In genomic region chr13:74034756-74035155, GRCm38 (mm10) we compare ENCODE assay signal across 25 mouse cellular contexts. TPM values are rescaled to one million over a fixed set of nuclear protein-coding genes. Genes with fewer than 3 reads are reported as not detected.
DNase-seq lines count a peak whose midpoint lies in the region; ATAC-seq and TF ChIP-seq lines count a peak whose summit lies in the region.
"Had no signal": no experiment of that assay in that cellular context is flagged by ENCODE, and none has a peak within 500 bp of the region (broad histone marks: within the 10 kb centered on the region; RNA-seq: fewer than 3 reads in every experiment).

No protein-coding gene starts in this region.

- no peak for TF ChIP-seq EP300 in stomach, postnatal 0 days (optimal IDR thresholded peaks at IDR 0.05)

- H3K9ac ChIP-seq in hindbrain, embryonic 14.5 days, result no peak overlapping the region
- H3K9ac ChIP-seq in hindbrain, embryonic 16.5 days (ENCODE audit: low read depth, low read length), result no peak overlapping the region
- no peak overlapping the region for H3K9ac ChIP-seq in stomach, postnatal 0 days (ENCODE audit: low read length)
- no peak overlapping the region for H3K9ac ChIP-seq in kidney, embryonic 15.5 days
- H3K9ac ChIP-seq: intestine, embryonic 15.5 days; limb, embryonic 13.5 days; lung, embryonic 15.5 days; neural tube, embryonic 13.5 days had no signal

- no peaks in the 10 kb centered on the region for H3K9me3 ChIP-seq in hindbrain, embryonic 14.5 days (ENCODE audit: control insufficient read depth, low read length)
- H3K9me3 ChIP-seq in hindbrain, embryonic 16.5 days (ENCODE audit: control insufficient read depth, low read length), result no peaks in the 10 kb centered on the region
- H3K9me3 ChIP-seq in stomach, postnatal 0 days (ENCODE audit: control insufficient read depth, low read length), result no peaks in the 10 kb centered on the region
- H3K9me3 ChIP-seq in kidney, embryonic 15.5 days (replicated peaks), result no peaks in the 10 kb centered on the region
- H3K9me3 ChIP-seq: hindbrain, embryonic 10.5 days; intestine, embryonic 15.5 days; limb, embryonic 13.5 days; lung, embryonic 15.5 days; neural tube, embryonic 13.5 days had no signal

- no peak for TF ChIP-seq POLR2A in brain, embryonic 14.5 days (IDR thresholded peaks at IDR 0.05; ENCODE audit: borderline replicate concordance, extremely low read depth, insufficient read depth, insufficient read length, poor library complexity, severe bottlenecking)

- no peaks in the 10 kb centered on the region for H3K27me3 ChIP-seq in hindbrain, embryonic 14.5 days (ENCODE audit: control insufficient read depth, insufficient read depth, low read length)
- H3K27me3 ChIP-seq in hindbrain, embryonic 16.5 days (replicated peaks; ENCODE audit: control insufficient read depth, insufficient read depth, low read length), result no peaks in the 10 kb centered on the region
- H3K27me3 ChIP-seq in stomach, postnatal 0 days (ENCODE audit: control insufficient read depth, insufficient read depth, low read length), result no peaks in the 10 kb centered on the region
- no peaks in the 10 kb centered on the region for H3K27me3 ChIP-seq in kidney, embryonic 15.5 days
- H3K27me3 ChIP-seq: intestine, embryonic 15.5 days; limb, embryonic 13.5 days; lung, embryonic 15.5 days; neural tube, embryonic 13.5 days had no signal

- no peak overlapping the region for H3K27ac ChIP-seq in hindbrain, embryonic 14.5 days
- H3K27ac ChIP-seq in hindbrain, embryonic 16.5 days (ENCODE audit: low read depth, low read length), result no peak overlapping the region
- peak overlapping the region; percentile 63; the same call in 1 of the 2 replicates for H3K27ac ChIP-seq in layer of hippocampus, adult 2 months
- no peak overlapping the region for H3K27ac ChIP-seq in stomach, postnatal 0 days (replicated peaks)
- no peak overlapping the region for H3K27ac ChIP-seq in kidney, embryonic 15.5 days
- H3K27ac ChIP-seq: hindbrain, embryonic 10.5 days; hindbrain, postnatal 0 days; intestine, embryonic 15.5 days; limb, embryonic 13.5 days; lung, embryonic 15.5 days; neural tube, embryonic 13.5 days had no signal

- H3K4me2 ChIP-seq in hindbrain, embryonic 14.5 days (replicated peaks), result no peak overlapping the region
- no peak overlapping the region for H3K4me2 ChIP-seq in hindbrain, embryonic 16.5 days (ENCODE audit: low read length)
- no peak overlapping the region for H3K4me2 ChIP-seq in stomach, postnatal 0 days (replicated peaks; ENCODE audit: low read depth)
- no peak overlapping the region for H3K4me2 ChIP-seq in kidney, embryonic 15.5 days
- H3K4me2 ChIP-seq: intestine, embryonic 15.5 days; limb, embryonic 13.5 days; liver, embryonic 11.5 days; lung, embryonic 15.5 days; midbrain, embryonic 11.5 days; neural tube, embryonic 13.5 days had no signal

- TF ChIP-seq CTCF in brain, embryonic 14.5 days (IDR thresholded peaks at IDR 0.05; ENCODE audit: borderline replicate concordance, extremely low read depth, insufficient read depth, insufficient read length), result no peak
- TF ChIP-seq CTCF in layer of hippocampus, adult 2 months (conservative IDR thresholded peaks at IDR 0.05), result no peak
- no peak for TF ChIP-seq CTCF in stomach, postnatal 0 days (IDR thresholded peaks at IDR 0.05; ENCODE audit: low read depth)

- peaks cover 43% of the 10 kb centered on the region for H3K36me3 ChIP-seq in hindbrain, embryonic 14.5 days (replicated peaks; ENCODE audit: control insufficient read depth, insufficient read depth)
- peaks cover 12% of the 10 kb centered on the region for H3K36me3 ChIP-seq in hindbrain, embryonic 16.5 days (ENCODE audit: control insufficient read depth, insufficient read depth, low read length)
- H3K36me3 ChIP-seq in stomach, postnatal 0 days (ENCODE audit: control insufficient read depth, insufficient read depth, low read length), result peaks cover 5% of the 10 kb centered on the region; the same call in 1 of the 2 replicates
- H3K36me3 ChIP-seq in kidney, embryonic 15.5 days, result peaks cover 26% of the 10 kb centered on the region
- H3K36me3 ChIP-seq: intestine, embryonic 15.5 days had no signal

- peak; percentile 40; the same call in 1 of the 2 replicates for ATAC-seq in hindbrain, embryonic 14.5 days (ENCODE audit: low FRiP score)
- ATAC-seq in hindbrain, embryonic 16.5 days, result no peak
- ATAC-seq in stomach, postnatal 0 days (ENCODE audit: low FRiP score, low TSS enrichment), result 0 out of 2 replicates have a peak, but pooled peaks have one; percentile 21
- ATAC-seq in kidney, embryonic 15.5 days (replicated peaks; ENCODE audit: low FRiP score), result no peak
- no peak for ATAC-seq in erythroid progenitor cell, adult 5-6 weeks (replicated peaks; ENCODE audit: low FRiP score, poor library complexity, severe bottlenecking)
- ATAC-seq: CD4-positive, CD25-positive, alpha-beta regulatory T cell, adult 4 months; hindbrain, postnatal 0 days; intestine, embryonic 15.5 days had no signal

- WGBS in hindbrain, embryonic 14.5 days, result 83% methylated on average over 2 of the region's 2 CpGs
- 69% methylated on average over 2 of the region's 2 CpGs for WGBS in hindbrain, embryonic 16.5 days
- WGBS in stomach, postnatal 0 days, result 53% methylated on average over 2 of the region's 2 CpGs
- WGBS in kidney, embryonic 15.5 days, result 82% methylated on average over 2 of the region's 2 CpGs

- DNase-seq in hindbrain, embryonic 14.5 days (ENCODE audit: low spot score), result no peak
- DNase-seq in brain, embryonic 14.5 days (ENCODE audit: low read depth), result peak; percentile 62
- DNase-seq in layer of hippocampus, adult 2 months (ENCODE audit: low spot score in 2 of 2), result peak; percentile 54 to 77
- no peak for DNase-seq in stomach, postnatal 0 days (ENCODE audit: low spot score)
- DNase-seq: adrenal gland, postnatal 25 days; cerebellum, adult 2 months; cerebellum, postnatal 36 days; gastrocnemius, postnatal 10 days; heart, postnatal 14 days; kidney, adult 8-10 months; kidney, postnatal 10 days; lung, postnatal 36 days; thymus, postnatal 4 days had no signal

- H3K4me3 ChIP-seq in hindbrain, embryonic 14.5 days (replicated peaks; ENCODE audit: low read length), result no peak overlapping the region
- no peak overlapping the region for H3K4me3 ChIP-seq in hindbrain, embryonic 16.5 days (ENCODE audit: low read length)
- H3K4me3 ChIP-seq in layer of hippocampus, adult 2 months, result no peak overlapping the region
- no peak overlapping the region for H3K4me3 ChIP-seq in stomach, postnatal 0 days (ENCODE audit: low read depth, low read length)
- no peak overlapping the region for H3K4me3 ChIP-seq in kidney, embryonic 15.5 days (replicated peaks)
- H3K4me3 ChIP-seq: hindbrain, embryonic 10.5 days; intestine, embryonic 15.5 days; limb, embryonic 13.5 days; lung, embryonic 15.5 days; neural tube, embryonic 13.5 days had no signal

- H3K4me1 ChIP-seq in hindbrain, embryonic 14.5 days (replicated peaks; ENCODE audit: control insufficient read depth, insufficient read depth, low read length), result no peaks in the 10 kb centered on the region
- no peaks in the 10 kb centered on the region for H3K4me1 ChIP-seq in hindbrain, embryonic 16.5 days (ENCODE audit: control insufficient read depth, insufficient read depth, low read depth, low read length)
- H3K4me1 ChIP-seq in stomach, postnatal 0 days (replicated peaks; ENCODE audit: control insufficient read depth, insufficient read depth), result no peaks in the 10 kb centered on the region
- H3K4me1 ChIP-seq in kidney, embryonic 15.5 days, result no peaks in the 10 kb centered on the region
- H3K4me1 ChIP-seq: hindbrain, embryonic 10.5 days; intestine, embryonic 15.5 days; limb, embryonic 13.5 days; lung, embryonic 15.5 days; neural tube, embryonic 13.5 days had no signal

RNA-seq across cellular contexts. Expression of gene Tppp, which starts 25.5 kb away (rescaled TPM):
- polyA plus RNA-seq in hindbrain, embryonic 14.5 days (2014; fragmentation: Nextera tagmentation; extraction: Ambion mirVana), result 13.4 and 15.7 TPM in 2 replicates
- polyA plus RNA-seq in hindbrain, embryonic 16.5 days (2015; fragmentation: Nextera tagmentation; extraction: Ambion mirVana), result 13.9 and 14.6 TPM in 2 replicates
- 11.2 and 14.1 TPM in 2 replicates for polyA plus RNA-seq in brain, embryonic 14.5 days (2012; rRNA removed)
- total RNA-seq in layer of hippocampus, adult 2 months (2021), result 100 to 1,000 TPM; 267 to 277 TPM
- polyA plus RNA-seq in stomach, postnatal 0 days (2015; fragmentation: Nextera tagmentation; extraction: Ambion mirVana), result 3.0 and 3.4 TPM in 2 replicates
- polyA plus RNA-seq in kidney, embryonic 15.5 days (2015; fragmentation: Nextera tagmentation; extraction: Ambion mirVana), result 0.60 and 0.66 TPM in 2 replicates
- total RNA-seq in erythroid progenitor cell, adult 5-6 weeks (2015; ENCODE audit: low replicate concordance), result 0.36 and 0.42 TPM in 2 replicates
- total RNA-seq in erythroid progenitor cell, adult 5-6 weeks (2017; ENCODE audit: low replicate concordance), result 0.08 and 1.0 TPM in 2 replicates

RNA-seq across cellular contexts. Expression of gene Cep72, which starts 27.3 kb away (rescaled TPM):
- 7.5 and 9.3 TPM in 2 replicates for polyA plus RNA-seq in hindbrain, embryonic 14.5 days (2014; fragmentation: Nextera tagmentation; extraction: Ambion mirVana)
- 6.8 and 7.2 TPM in 2 replicates for polyA plus RNA-seq in hindbrain, embryonic 16.5 days (2015; fragmentation: Nextera tagmentation; extraction: Ambion mirVana)
- polyA plus RNA-seq in brain, embryonic 14.5 days (2012; rRNA removed), result 9.1 and 12.1 TPM in 2 replicates
- total RNA-seq in layer of hippocampus, adult 2 months (2021), result 1 to 10 TPM in 1 of 2 experiments, under 1 TPM in 1; 0.87 to 2.7 TPM
- 4.4 and 4.9 TPM in 2 replicates for polyA plus RNA-seq in stomach, postnatal 0 days (2015; fragmentation: Nextera tagmentation; extraction: Ambion mirVana)
- 15.2 and 16.5 TPM in 2 replicates for polyA plus RNA-seq in kidney, embryonic 15.5 days (2015; fragmentation: Nextera tagmentation; extraction: Ambion mirVana)
- 17.2 and 22.7 TPM in 2 replicates for total RNA-seq in erythroid progenitor cell, adult 5-6 weeks (2015; ENCODE audit: low replicate concordance)
- 24.7 and 28.1 TPM in 2 replicates for total RNA-seq in erythroid progenitor cell, adult 5-6 weeks (2017; ENCODE audit: low replicate concordance)

Comparison
In these comparisons a context has a peak if more than half of its experiments do, and no peak if none do; other contexts are left out.
1. ATAC-seq: peak in hindbrain, embryonic 14.5 days (single experiment) and stomach, postnatal 0 days (single experiment); none in hindbrain, embryonic 16.5 days (single experiment), kidney, embryonic 15.5 days (single experiment) and erythroid progenitor cell, adult 5-6 weeks (single experiment).
2. DNase-seq: peak in brain, embryonic 14.5 days (single experiment) and layer of hippocampus, adult 2 months (2 of 2); none in hindbrain, embryonic 14.5 days (single experiment) and stomach, postnatal 0 days (single experiment).